Mouse (Mus musculus): ENCODE measurements around the gene Tlr9.
A peak's percentile ranks its signal among the peaks of the same experiment; 100 is the strongest.

Gene Tlr9

GRCm38 (mm10) chr9:106222261-106222851, at the start of gene Tlr9:
Gene Tlr9 (plus strand): TSS chr9:106222598.
- no peak for DNase-seq (ENCODE audit: low spot score)

GRCm38 (mm10) chr9:106173363-106173762, 49.0 kb upstream of the Tlr9 start:
- DNase-seq (ENCODE audit: low spot score): no peak

GRCm38 (mm10) chr9:106175552-106176200, 46.7 kb upstream of the Tlr9 start:
- DNase-seq (ENCODE audit: low spot score): no peak

- DNase-seq (ENCODE audit: low spot score): no peak
Measured at GRCm38 (mm10) chr9:106176769-106177168, 45.6 kb upstream of the Tlr9 start.

- no peak for DNase-seq (ENCODE audit: low spot score)
Measured at GRCm38 (mm10) chr9:106177799-106178198, 44.6 kb upstream of the Tlr9 start.

GRCm38 (mm10) chr9:106179454-106179853, 42.9 kb upstream of the Tlr9 start:
- DNase-seq (ENCODE audit: low spot score): no peak

- no peak for DNase-seq (ENCODE audit: low spot score)
Measured at GRCm38 (mm10) chr9:106179964-106180363, 42.4 kb upstream of the Tlr9 start.

- DNase-seq (ENCODE audit: low spot score): no peak
Measured at GRCm38 (mm10) chr9:106182146-106182545, 40.3 kb upstream of the Tlr9 start.

GRCm38 (mm10) chr9:106183996-106184395, 38.4 kb upstream of the Tlr9 start:
- no peak for DNase-seq (ENCODE audit: low spot score)

- no peak for DNase-seq (ENCODE audit: low spot score)
Measured at GRCm38 (mm10) chr9:106191355-106191754, 31.0 kb upstream of the Tlr9 start.

- no peak for DNase-seq (ENCODE audit: low spot score)
Measured at GRCm38 (mm10) chr9:106192024-106192423, 30.4 kb upstream of the Tlr9 start.

GRCm38 (mm10) chr9:106192998-106193397, 29.4 kb upstream of the Tlr9 start:
- no peak for DNase-seq (ENCODE audit: low spot score)

GRCm38 (mm10) chr9:106193930-106194807, 28.2 kb upstream of the Tlr9 start:
- DNase-seq (ENCODE audit: low spot score): no peak

GRCm38 (mm10) chr9:106195693-106196092, 26.7 kb upstream of the Tlr9 start:
- DNase-seq (ENCODE audit: low spot score): no peak

- DNase-seq (ENCODE audit: low spot score): no peak
Measured at GRCm38 (mm10) chr9:106197081-106197713, 25.2 kb upstream of the Tlr9 start.

GRCm38 (mm10) chr9:106197732-106198131, 24.7 kb upstream of the Tlr9 start:
- no peak for DNase-seq (ENCODE audit: low spot score)

- DNase-seq (ENCODE audit: low spot score): peak; percentile 80
Measured at GRCm38 (mm10) chr9:106198962-106199458, 23.4 kb upstream of the Tlr9 start.

- no peak for DNase-seq (ENCODE audit: low spot score)
Measured at GRCm38 (mm10) chr9:106199535-106200272, 22.7 kb upstream of the Tlr9 start, which contains the start of gene Ppm1m. Gene Ppm1m (minus strand): TSS chr9:106199746.

GRCm38 (mm10) chr9:106201895-106202294, 20.5 kb upstream of the Tlr9 start:
- no peak for DNase-seq (ENCODE audit: low spot score)

- DNase-seq (ENCODE audit: low spot score): peak; percentile 95
Measured at GRCm38 (mm10) chr9:106202819-106203636, 19.4 kb upstream of the Tlr9 start, which contains the start of gene Twf2. Gene Twf2 (plus strand): TSS chr9:106203108.

All from ovary, postnatal 36 days (tissue).